Mouse (Mus musculus): ENCODE results near the gene Ttc28. TPM values are rescaled to one million over a fixed set of nuclear protein-coding genes. Genes with fewer than 3 reads are reported as not detected.

Gene Ttc28
- total RNA-seq, 2 experiments from 2014 or later, result 34.1 TPM

DNA sequence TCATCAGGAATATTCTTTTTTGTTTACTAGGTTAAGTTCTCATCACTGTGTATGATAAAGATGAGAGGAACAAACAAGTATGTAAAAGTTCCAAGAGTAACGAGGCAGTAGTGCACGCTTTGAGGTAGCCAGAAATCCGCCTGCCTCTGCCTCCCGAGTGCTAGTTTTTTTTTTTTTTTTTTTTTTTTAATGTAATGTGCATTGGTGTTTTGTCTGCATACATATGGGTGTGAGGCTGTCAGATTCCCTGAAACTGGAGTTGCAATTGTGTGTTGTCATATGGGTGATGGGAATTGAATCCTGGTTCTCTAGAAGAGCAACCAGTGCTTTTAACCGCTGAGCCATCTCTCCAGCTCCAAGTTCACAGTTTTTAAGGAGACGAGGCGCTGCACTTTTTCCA is 561 bp upstream of the Ttc28 start:
- DNase-seq (ENCODE audit: low spot score in 2 of 2), result no peak

DNA sequence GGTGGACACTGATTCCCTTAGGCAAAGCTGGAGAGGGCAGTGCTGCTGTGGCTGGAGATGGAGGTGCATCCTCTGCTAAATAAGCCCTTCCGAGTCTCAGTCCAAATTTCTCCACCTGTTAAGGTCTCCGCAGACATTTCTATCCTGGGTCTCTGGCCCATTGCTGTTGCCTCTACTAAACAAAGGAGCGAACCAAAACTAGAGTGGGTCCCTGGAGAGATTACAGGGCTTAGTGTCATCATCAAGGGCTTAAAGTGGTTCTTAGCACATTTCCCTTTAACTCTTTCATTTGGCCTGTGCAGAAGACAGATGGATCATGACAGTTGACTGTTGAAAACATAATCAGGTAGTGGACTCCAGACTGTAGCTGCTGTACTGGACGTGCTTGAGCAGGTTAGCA is 9.0 kb downstream of the Ttc28 start:
- DNase-seq (ENCODE audit: low spot score in 2 of 2), result no peak

DNA sequence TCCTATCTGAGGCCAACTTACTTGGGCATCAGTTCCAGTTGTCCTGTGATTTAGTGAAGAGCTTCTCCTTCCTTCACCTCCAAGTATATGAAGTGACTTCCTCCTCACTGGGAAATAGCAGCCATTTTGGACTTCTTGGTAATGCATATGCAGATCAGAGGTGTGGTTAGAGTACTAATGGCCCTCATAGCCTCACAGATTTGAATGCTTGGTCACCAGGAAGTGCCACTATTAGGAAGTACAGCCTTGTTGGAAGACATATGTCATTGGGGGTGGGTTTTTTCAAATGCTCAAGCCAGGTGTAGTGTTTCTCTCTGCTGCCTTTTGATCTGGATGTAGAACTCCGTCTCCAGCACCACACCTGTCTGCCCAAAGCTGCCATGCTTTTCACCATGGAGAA is 10.3 kb downstream of the Ttc28 start:
- no peak for DNase-seq (ENCODE audit: low spot score in 2 of 2)

DNA sequence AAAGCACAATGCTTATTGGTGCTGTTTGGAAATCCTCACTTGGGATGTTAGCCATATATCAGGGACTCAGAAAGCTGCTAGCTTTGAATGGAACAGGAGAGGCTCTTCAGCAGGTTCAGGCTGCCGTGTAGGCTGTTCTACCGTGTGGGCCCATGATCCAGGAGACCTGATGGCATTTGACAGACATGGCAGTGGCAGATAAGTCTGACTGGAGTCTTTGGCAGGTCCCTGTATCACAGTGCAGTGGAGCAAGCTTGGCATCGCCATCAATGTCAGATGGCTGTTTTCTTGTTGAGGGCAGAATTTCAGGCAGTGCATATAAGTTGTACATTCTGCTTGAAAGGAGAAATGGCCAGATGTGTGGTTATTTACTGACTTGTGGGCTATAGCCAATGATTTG is 11.0 kb downstream of the Ttc28 start:
- DNase-seq (ENCODE audit: low spot score in 2 of 2), result no peak

DNA sequence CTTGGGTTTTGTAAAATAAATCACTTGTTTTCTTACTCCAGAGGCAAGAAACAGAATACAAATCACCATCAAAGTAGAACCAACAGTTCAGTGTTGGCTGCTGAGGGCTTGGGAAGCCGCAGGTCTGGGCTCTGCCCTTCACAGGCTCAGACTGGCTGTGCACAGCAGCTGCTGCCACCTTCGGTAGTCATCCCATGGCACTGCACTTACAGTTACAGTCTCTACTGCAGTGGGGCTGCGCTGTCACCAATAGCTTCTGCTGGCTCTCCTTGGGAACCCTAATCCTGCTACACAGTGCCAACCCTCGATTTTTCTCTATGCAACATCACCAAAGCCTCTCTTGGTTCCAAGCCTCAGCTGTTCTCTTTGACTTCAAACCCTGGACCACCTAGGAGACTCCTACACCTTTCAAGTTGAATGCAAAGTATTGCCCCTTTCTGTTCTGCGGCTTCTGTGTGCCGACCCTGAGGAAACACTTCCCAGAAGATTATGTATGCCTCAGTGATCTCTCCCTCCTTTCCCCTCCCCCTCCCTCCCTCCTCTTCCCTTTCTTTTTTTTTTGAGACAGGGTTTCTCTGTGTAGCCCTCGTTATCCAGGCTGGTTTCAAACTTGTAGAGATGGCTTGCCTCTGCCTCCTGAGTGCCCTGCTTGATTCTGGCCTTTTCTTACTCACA is 17.6 kb downstream of the Ttc28 start:
- DNase-seq (ENCODE audit: low spot score in 2 of 2), result no peak

DNA sequence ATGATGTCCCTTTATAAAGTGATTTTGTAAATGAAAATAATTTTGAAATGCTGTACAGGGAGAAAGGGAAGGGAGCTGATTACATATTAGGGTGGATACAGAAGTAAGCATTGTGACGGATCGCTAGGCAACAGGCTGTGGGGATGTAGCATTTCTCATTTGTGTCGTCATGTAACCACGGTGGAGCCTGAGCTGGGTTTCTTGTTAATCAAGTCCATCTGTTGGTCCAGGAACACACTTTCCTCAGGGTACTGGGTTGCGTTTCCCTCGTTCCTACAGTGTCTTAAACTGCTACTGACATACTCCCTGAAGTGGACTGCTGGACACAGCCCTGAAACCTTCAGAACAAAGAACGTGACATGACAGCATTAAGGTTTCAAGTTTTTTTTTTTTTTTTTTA is 18.6 kb downstream of the Ttc28 start:
- DNase-seq (ENCODE audit: low spot score in 2 of 2), result no peak

DNA sequence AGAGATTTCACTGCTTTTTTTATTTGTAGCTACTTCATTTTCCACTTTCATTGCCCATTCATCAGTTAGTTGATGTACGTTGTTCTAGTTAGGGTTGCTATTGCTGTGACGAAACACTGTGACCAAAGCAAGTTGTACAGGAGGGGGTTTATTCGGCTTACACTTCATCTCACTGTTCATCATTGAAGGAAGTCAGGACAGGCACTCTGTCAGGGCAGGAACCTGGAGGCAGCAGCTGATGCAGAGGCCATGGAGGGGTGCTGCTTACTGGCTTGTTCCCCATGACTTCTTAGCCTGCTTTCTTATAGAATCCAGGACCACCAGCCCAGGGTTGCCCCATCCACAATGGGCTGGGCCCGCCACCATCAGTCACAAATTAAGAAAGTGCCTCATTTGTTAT is 19.2 kb downstream of the Ttc28 start:
- no peak for DNase-seq (ENCODE audit: low spot score in 2 of 2)

DNA sequence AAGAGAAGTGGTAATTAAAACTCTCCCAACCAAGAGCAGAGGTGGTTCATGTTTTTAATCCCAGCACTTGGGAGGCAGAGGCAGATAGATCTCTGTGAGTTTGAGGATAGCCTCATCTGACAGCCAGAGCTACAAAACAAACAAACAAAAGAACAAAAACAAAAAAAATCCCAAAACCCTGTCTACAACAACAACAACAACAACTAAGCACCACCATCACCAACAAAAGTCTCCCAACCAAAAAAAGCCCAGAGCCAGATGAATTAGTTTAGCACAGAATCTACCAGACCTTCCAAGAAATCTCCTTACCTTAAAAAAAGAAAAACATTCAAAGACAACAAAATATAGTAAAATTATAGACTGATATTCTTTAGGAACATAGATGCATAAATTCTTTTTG is 20.7 kb downstream of the Ttc28 start:
- DNase-seq (ENCODE audit: low spot score in 2 of 2), result no peak

DNA sequence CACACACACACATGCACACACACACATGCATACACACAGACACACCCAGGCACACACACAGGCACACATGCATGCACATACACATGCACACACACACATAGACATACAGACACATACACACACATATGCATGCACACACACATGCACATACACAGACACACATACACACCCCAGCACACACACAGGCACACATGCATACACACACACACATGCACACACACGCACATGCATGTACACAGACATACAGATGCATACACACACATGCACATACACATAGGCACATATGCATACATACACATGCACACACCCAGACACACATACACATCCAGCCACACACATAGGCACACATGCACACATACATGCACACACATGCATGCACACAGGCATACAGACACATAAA is 27.1 kb downstream of the Ttc28 start:
- no peak for DNase-seq (ENCODE audit: low spot score in 2 of 2)

DNA sequence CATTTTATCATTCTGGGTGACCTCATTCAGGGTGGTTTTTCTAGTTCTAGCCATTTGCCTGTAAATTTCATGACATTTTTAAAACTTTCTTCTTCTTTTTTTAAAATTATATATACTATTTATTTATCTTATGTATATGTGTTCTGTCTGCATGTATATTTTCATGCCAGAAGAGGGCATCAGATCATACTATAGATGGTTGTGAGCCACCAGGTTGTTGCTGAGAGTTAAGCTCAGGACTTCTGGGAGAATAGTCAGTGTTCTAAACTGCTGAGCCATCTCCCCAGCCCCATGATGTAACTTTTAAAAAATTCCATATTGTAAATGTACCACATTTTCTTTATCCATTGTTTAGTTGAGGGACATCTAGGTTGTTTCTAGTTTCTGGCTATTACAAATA is 29.3 kb downstream of the Ttc28 start:
- no peak for DNase-seq (ENCODE audit: low spot score in 2 of 2)

DNA sequence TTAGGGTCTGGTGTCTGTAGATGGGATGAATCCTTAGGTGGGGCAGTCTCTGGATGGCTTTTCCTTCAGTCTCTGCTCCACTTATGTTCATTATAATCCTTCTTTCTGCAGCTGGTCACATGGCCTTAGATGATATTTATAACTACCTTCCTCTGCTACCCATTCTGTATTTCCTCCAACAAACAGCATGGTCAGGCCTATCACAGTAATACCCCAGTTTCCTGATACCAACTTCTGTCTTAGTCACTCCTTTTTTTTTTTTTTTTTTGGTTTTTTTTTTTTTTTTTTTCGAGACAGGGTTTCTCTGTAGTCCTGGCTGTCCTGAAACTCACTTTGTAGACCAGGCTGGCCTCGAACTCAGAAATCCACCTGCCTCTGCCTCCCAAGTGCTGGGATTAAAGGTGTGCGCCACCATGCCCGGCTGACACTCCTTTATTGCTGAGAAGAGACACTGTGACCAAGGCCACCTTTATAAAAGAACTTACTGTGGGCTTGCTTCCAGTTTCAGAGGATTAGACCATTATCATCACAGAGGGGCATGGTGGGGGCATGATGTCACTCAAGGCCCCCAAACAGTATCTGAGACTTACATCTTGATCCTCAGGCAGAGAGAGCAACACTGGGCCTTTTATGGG is 30.5 kb downstream of the Ttc28 start:
- DNase-seq (ENCODE audit: low spot score in 2 of 2), result no peak

DNA sequence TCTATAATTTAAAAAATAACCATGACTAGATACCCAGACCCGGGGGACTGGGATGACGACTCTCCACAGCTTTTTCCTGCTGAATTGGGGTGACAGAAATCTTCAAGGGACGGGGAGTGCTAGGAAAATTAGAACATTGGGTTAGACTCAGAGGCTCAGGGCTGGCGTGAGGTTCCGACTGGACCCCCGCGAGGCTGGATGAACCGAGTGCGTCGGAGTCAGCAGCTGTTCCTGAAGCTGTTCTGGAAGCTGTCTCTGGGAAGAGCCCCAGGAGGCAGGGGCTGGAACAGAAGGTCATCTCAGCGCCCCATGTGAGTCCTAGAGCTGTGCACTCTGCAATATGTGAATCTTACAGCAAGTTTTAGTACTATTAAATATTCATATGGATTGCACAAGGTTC is 35.3 kb downstream of the Ttc28 start:
- DNase-seq (ENCODE audit: low spot score in 2 of 2), result no peak

DNA sequence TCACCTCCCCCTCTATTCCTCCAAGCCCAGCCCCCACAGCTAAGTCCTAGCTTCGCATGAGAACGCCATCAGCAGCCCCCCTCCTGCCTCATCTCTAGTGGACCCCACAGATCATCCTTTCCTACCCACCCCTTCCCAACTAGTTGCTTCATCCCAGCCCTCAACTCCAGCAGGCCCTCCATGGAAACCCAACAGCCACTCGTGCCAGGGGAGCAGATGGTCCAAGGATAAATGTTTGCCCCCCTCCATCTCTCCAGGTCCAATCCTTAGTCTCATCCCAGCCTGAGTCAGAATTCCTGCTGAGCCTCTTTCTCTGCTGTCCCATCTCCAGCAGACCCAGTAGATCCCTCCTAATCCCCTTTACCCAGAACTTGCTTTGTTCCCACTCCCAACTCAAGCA is 36.6 kb downstream of the Ttc28 start:
- DNase-seq (ENCODE audit: low spot score in 2 of 2), result no peak

DNA sequence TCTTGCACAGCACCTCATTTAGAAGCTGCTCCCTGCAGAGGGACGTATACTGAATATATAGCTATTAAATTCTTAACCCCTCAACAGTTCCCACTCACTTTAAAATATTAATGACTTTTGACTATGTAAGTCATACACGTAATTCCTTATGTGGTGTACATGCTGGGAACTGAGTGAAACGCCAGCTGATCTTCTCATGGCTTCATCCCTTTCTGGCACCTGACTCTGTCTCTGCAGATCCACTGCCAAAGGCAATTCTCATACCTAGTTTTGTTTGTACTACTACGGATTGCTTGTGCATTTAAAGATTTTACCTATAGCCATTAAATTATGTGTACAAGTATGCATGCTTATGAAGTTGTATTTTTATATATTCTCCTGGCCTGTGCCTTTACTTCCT is 39.9 kb downstream of the Ttc28 start:
- no peak for DNase-seq (ENCODE audit: low spot score in 2 of 2)

DNA sequence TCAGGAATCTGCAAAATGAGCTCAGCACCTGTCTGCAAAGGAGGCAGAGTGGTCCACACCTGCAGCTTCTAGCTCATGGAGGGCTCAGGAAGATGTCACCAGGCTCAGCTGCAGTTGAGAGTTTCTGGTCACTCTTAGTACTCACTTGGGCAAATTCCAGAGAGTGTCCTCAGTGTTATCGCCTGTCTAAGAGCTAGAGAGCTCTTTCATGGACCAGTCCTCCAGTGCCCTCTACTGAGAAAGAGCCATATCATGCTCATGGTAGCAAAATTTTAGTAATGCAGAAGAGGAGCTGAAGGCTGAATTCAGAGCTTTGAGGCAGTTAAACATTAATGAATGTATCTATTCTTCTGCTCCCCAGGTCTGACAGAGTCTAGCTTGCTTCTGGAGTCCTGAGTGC is 43.7 kb downstream of the Ttc28 start:
- DNase-seq (ENCODE audit: low spot score in 2 of 2), result no peak

DNA sequence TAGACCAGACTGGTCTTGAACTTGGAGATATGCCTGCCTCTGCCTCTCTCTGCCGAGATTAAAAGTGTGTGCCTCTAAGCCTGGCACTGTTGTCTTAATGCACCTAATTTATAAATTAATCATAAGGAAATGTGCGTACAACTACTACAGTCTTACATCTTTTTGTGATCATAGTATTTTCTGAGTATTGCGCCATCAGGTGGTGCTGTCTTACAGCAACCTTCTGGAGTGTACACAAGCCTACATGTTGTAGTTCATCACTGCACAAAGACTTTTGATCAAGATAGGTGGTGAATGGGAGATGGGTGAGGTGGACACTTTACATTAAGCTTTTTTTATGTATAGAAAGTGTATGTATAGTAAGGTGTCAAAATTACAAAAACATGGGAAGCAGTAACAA is 45.0 kb downstream of the Ttc28 start:
- no peak for DNase-seq (ENCODE audit: low spot score in 2 of 2)

DNA sequence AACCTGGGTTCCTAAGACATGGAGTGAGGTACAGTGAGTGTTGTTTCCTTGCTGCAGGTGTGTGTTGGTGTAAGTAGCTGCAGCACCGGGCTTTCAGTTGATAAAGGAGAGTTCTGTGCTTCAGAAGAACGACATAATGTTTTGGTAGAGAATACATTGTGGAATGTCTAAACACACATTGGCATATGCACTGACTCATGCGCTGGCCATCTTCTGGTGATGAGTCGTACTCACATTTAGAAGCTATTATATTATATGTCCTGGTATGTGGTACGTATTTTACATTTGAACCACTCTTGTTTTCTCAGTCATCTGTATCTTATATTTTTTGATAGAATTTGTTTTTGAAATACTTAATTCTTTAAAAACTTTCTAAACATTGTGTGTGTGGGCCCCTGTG is 46.2 kb downstream of the Ttc28 start:
- DNase-seq (ENCODE audit: low spot score in 2 of 2), result no peak

DNA sequence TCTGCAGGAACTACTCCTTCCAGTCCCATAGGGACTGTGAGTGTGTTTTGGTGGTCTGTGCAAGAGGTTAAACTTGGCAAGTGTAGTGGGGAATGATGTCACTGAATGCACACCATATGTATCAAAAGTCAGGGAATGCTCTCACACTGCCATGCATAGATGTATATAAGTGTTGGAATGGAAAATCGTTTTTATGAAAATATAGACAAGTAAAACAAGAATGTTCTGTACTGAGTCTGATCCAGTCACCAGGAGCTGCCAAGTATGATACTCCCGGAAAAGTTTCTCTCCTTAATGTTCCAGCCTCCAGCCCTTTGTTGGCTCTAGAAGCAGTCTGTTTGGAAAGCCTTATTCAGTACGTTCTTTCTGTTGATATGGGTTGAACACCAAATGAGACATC is 48.7 kb downstream of the Ttc28 start:
- DNase-seq (ENCODE audit: low spot score in 2 of 2), result no peak

DNA sequence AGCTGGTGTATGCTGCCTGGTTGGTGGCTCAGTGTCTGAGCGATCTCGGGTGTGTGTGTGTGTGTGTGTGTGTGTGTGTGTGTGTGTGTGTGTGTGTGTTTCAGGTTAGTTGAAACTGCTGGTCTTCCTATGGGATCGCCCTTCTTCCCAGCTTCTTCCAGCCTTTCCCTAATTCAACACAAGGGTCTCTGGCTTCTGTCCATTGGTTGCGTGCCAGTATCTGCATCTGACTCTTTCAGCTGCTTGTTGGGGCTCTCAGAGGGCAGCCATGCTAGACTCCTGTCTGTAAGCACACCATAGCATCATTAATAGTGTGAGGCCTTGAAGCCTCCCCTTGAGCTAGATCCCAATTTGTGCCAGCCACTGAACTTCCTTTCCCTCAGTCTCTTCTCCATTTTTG is 49.7 kb downstream of the Ttc28 start:
- no peak for DNase-seq (ENCODE audit: low spot score in 2 of 2)

DNA sequence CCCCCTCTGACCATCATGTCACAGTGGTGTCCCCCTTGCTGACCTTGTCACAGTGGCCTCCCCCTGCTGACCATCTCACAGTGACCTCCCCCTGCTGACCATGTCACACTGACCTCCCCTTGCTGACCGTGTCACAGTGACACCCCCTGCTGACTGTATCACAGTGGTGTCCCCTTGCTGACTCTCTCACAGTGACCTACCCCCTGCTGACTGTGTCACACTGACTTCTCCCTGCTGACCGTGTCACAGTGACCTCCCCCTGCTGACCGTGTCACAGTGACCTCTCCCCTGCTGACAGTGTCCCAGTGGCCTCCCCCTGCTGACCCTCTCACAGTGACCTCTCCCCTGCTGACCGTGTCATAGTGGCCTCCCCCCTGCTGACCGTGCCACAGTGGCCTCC is 57.0 kb downstream of the Ttc28 start:
- no peak for DNase-seq (ENCODE audit: low spot score in 2 of 2)

DNA sequence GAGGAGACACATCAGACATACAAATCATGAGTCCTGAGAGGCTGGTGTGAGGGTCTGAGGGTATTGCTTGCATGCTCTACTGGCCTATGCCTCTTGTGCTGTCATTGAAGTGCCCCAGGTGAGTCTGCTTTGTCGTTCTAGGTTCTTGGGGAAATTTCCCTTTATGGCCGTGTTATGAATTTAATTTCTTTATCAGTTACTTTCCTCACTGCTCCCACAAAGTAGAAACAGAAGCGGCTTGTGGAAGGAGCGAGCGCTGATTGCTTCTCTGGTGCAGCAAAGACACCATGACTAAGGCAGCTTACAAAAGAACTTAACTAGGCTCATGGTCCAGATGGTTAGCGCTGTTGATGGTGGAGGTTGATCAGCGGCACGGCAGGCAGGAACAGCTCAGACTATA is 64.7 kb downstream of the Ttc28 start:
- no peak for DNase-seq (ENCODE audit: low spot score in 2 of 2)

DNA sequence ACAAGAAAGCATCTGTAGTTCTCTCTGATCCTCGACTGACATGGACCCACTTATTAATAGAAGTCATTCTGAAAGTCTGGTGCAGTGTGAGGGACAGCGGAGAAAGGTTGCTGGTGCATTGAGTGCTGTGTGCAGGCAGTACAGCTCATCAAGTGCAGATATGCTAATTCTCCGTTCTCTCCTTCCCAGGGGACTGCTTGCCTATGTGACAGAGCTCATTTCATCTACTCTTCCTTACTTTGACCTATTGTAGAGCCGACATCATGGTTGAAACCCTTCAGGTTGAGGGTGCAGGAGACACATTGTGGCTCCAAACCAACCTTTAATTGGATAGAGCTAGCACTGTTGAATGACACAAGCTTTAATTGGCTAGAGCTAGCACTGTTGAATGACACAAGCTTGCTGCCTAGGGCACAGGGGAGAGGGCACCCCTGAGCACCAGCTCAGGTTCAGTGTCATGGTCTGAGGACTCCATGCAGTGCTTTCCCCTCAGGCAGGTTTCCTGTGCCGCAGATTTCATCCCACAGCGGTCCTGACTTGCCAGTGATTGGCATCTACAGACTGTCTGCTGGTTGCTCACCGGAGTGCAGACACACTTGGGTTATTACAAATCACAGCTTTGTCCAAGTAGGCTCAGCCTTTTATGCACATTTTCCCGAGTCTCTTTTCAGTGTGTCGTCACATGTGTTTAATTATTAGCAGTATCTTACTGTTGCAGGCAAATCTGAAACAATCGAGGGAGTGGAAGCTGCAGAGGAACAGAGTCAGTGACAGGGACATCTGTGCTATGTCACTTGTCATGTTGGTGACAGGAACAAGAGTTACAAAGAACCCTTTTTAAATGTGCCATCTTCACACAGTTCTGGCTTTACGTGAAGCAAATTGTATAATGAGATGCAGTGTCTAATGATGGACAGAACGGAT is 69.1 kb downstream of the Ttc28 start:
- no peak for DNase-seq (ENCODE audit: low spot score in 2 of 2)

Measured in adrenal gland, postnatal 4 days (tissue).